Mouse (Mus musculus): ENCODE measurements at regions not wholly inside any gene's neighbourhood (a gene's known extent, or its start where the extent isn't known, plus 50 kb on each side); places are given as distances from the start of the nearest gene placed in this dataset.

GRCm38 (mm10) chr6:143479701-143480388, 312.8 kb downstream of the Etnk1 start:
- Histone ChIP-seq H3K36me3 (ENCODE audit: control insufficient read depth, insufficient read depth) (no peaks in the 10 kb centered on the region), H3K4me1 (replicated peaks; ENCODE audit: control insufficient read depth, insufficient read depth, low read length) (no peaks in the 10 kb centered on the region), H3K27me3 (replicated peaks; ENCODE audit: control insufficient read depth, insufficient read depth, low read length) (no peaks in the 10 kb centered on the region), H3K9me3 (ENCODE audit: control insufficient read depth) (no peaks in the 10 kb centered on the region), H3K27ac (ENCODE audit: low read depth, low read length) (no peak overlapping the region), H3K9ac (ENCODE audit: low read depth, low read length) (no peak overlapping the region), H3K4me2 (replicated peaks; ENCODE audit: low read depth) (no peak overlapping the region), H3K4me3 (ENCODE audit: low read depth, low read length) (no peak overlapping the region)
- no peak for TF ChIP-seq CTCF (IDR thresholded peaks at IDR 0.05; ENCODE audit: low read depth)
- WGBS, result 51% methylated on average over 6 of the region's 6 CpGs
- ATAC-seq, result no peak

- peak; percentile 40 for TF ChIP-seq CTCF (IDR thresholded peaks at IDR 0.05; ENCODE audit: low read depth)
- WGBS, result 89% methylated on average over 4 of the region's 4 CpGs
- no peak for ATAC-seq
Measured at GRCm38 (mm10) chr6:143482272-143482671, 315.3 kb downstream of the Etnk1 start.

DNA sequence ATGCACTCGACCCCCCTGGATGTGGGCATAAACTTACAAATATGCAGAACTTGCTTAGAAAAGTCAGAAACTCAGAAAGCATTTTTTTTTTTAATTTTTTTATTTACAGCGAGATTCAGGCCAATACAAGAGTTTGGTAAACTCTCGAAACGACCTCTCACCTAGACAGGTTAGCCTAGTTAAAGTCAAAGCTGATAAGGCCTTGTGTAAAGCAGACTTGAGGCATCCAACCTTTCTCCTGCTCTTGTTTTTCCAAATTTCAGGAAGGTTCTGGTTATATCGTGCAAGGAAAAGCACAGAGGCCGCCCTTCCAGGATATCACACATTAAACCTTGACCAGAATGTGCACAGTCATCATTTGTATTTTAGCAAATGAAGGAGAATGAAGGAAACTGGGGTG, 315.8 kb downstream of the Etnk1 start:
- Histone ChIP-seq H3K4me2 (replicated peaks; ENCODE audit: low read depth) (no peak overlapping the region), H3K36me3 (ENCODE audit: control insufficient read depth, insufficient read depth) (no peaks in the 10 kb centered on the region), H3K9ac (ENCODE audit: low read depth, low read length) (no peak overlapping the region), H3K4me1 (replicated peaks; ENCODE audit: control insufficient read depth, insufficient read depth, low read length) (no peaks in the 10 kb centered on the region), H3K27ac (ENCODE audit: low read depth, low read length) (no peak overlapping the region), H3K27me3 (replicated peaks; ENCODE audit: control insufficient read depth, insufficient read depth, low read length) (no peaks in the 10 kb centered on the region), H3K4me3 (ENCODE audit: low read depth, low read length) (no peak overlapping the region), H3K9me3 (ENCODE audit: control insufficient read depth) (no peaks in the 10 kb centered on the region)
- no peak for ATAC-seq
- WGBS, result 88% methylated on average over 6 of the region's 6 CpGs
- no peak for TF ChIP-seq CTCF (IDR thresholded peaks at IDR 0.05; ENCODE audit: low read depth)

More at GRCm38 (mm10) chr6:143482272-143482671, 315.3 kb downstream of the Etnk1 start:
- Histone ChIP-seq H3K36me3 (ENCODE audit: control insufficient read depth, insufficient read depth) (no peaks in the 10 kb centered on the region), H3K4me1 (replicated peaks; ENCODE audit: control insufficient read depth, insufficient read depth, low read length) (no peaks in the 10 kb centered on the region), H3K9me3 (ENCODE audit: control insufficient read depth) (no peaks in the 10 kb centered on the region), H3K4me2 (replicated peaks; ENCODE audit: low read depth) (no peak overlapping the region), H3K27ac (ENCODE audit: low read depth, low read length) (no peak overlapping the region), H3K27me3 (replicated peaks; ENCODE audit: control insufficient read depth, insufficient read depth, low read length) (no peaks in the 10 kb centered on the region), H3K4me3 (ENCODE audit: low read depth, low read length) (no peak overlapping the region), H3K9ac (ENCODE audit: low read depth, low read length) (no peak overlapping the region)

DNA sequence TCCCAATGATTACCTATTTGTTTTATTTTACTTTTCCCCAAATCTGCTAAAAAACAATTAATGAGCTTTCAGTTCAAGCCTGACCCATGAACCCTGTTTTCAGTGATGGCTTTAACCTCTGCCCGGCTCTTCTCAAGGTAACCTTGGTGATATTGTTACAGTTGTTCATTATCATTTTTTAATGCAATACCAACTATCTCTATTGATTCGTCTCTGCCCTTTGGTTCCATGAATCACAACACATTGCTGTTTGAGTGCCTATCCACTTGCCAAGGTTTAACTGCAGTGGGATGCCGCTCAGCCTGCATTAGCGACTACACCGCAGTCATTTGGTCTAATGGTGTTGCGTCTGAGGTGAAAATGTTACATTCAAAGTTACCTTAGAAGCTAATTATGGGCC, 317.9 kb downstream of the Etnk1 start:
- Histone ChIP-seq H3K36me3 (ENCODE audit: control insufficient read depth, insufficient read depth) (no peaks in the 10 kb centered on the region), H3K9me3 (ENCODE audit: control insufficient read depth) (no peaks in the 10 kb centered on the region), H3K27me3 (replicated peaks; ENCODE audit: control insufficient read depth, insufficient read depth, low read length) (no peaks in the 10 kb centered on the region), H3K4me3 (ENCODE audit: low read depth, low read length) (no peak overlapping the region), H3K27ac (ENCODE audit: low read depth, low read length) (no peak overlapping the region), H3K4me2 (replicated peaks; ENCODE audit: low read depth) (no peak overlapping the region), H3K4me1 (replicated peaks; ENCODE audit: control insufficient read depth, insufficient read depth, low read length) (no peaks in the 10 kb centered on the region), H3K9ac (ENCODE audit: low read depth, low read length) (no peak overlapping the region)
- TF ChIP-seq CTCF (IDR thresholded peaks at IDR 0.05; ENCODE audit: low read depth), result no peak
- 92% methylated on average over 6 of the region's 6 CpGs for WGBS
- ATAC-seq, result no peak

- Histone ChIP-seq H3K4me3 (ENCODE audit: low read depth, low read length) (no peak overlapping the region), H3K27ac (ENCODE audit: low read depth, low read length) (no peak overlapping the region), H3K27me3 (replicated peaks; ENCODE audit: control insufficient read depth, insufficient read depth, low read length) (no peaks in the 10 kb centered on the region), H3K9me3 (ENCODE audit: control insufficient read depth) (no peaks in the 10 kb centered on the region), H3K36me3 (ENCODE audit: control insufficient read depth, insufficient read depth) (no peaks in the 10 kb centered on the region), H3K9ac (ENCODE audit: low read depth, low read length) (no peak overlapping the region), H3K4me1 (replicated peaks; ENCODE audit: control insufficient read depth, insufficient read depth, low read length) (no peaks in the 10 kb centered on the region), H3K4me2 (replicated peaks; ENCODE audit: low read depth) (no peak overlapping the region)
- 51% methylated on average over 10 of the region's 10 CpGs for WGBS
- ATAC-seq, result no peak
- TF ChIP-seq CTCF (IDR thresholded peaks at IDR 0.05; ENCODE audit: low read depth), result no peak
Measured at GRCm38 (mm10) chr6:143487003-143487402, 320.0 kb downstream of the Etnk1 start.

DNA sequence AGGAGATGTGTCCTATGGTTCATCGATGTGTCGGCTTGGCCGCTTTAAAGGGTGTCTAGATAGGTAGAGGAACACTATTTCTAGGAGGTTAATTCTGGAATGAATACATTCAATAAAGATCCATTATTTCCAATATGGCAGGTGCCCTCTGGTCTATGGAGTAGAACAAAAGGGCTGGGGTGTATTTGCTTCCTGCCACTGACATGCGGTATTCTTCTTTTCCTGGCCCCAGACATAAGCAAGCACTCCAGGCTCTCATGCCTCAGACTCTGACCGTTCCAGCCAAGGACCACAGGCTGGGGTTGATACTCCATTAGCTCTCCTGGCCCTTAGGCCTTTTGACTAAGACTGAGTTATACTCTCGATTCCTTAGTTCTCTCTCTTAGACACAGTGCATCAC, 323.0 kb downstream of the Etnk1 start:
- TF ChIP-seq CTCF (IDR thresholded peaks at IDR 0.05; ENCODE audit: low read depth), result no peak
- Histone ChIP-seq H3K9ac (ENCODE audit: low read depth, low read length) (no peak overlapping the region), H3K27ac (ENCODE audit: low read depth, low read length) (no peak overlapping the region), H3K27me3 (replicated peaks; ENCODE audit: control insufficient read depth, insufficient read depth, low read length) (no peaks in the 10 kb centered on the region), H3K4me1 (replicated peaks; ENCODE audit: control insufficient read depth, insufficient read depth, low read length) (no peaks in the 10 kb centered on the region), H3K4me3 (ENCODE audit: low read depth, low read length) (no peak overlapping the region), H3K36me3 (ENCODE audit: control insufficient read depth, insufficient read depth) (no peaks in the 10 kb centered on the region), H3K9me3 (ENCODE audit: control insufficient read depth) (0 out of 2 replicates have a peak, but pooled peaks cover 2% of the 10 kb centered on the region), H3K4me2 (replicated peaks; ENCODE audit: low read depth) (no peak overlapping the region)
- 96% methylated on average over 6 of the region's 6 CpGs for WGBS
- no peak for ATAC-seq

Data from intestine, postnatal 0 days (tissue).